Mouse (Mus musculus) heart, postnatal 0 days (tissue): ENCODE measurements around the gene Chn2.
A peak's percentile ranks its signal among the peaks of the same experiment; 100 is the strongest.

Experiments
- CTCF ChIP-seq: IDR thresholded peaks from 2 replicates; pipeline ENCODE4 v1.5.1; 2016; ENCODE audit warnings: antibody characterized with exemption, control low read depth, low read depth
- EP300 ChIP-seq: IDR thresholded peaks from 2 replicates; pipeline ENCODE4 v1.6.1; 2016; ENCODE audit warnings: antibody characterized with exemption, low read depth

DNA sequence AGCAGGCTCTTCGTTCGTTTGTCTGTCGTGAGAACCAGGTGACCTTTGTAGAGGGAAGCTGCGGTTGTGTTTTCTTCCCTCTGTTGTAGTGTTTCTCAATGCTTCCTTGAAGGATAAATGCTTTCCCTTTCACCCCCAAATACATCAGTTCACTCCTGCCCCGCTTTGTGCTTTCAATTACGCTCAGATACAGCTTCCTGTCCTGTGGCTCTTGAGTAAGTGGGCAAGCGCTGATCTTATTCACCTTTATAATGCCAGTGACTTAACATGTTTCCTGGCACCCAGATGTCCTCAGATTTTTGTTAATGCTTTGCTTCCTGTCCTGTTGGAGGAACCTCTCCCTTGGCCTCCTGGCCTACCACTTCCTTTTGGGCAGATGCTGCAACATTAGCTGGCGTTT is 19.5 kb downstream of the Chn2 start:
- TF ChIP-seq CTCF: no peak
- 0 out of 2 replicates have a peak, but pooled peaks have one; percentile 20 for TF ChIP-seq EP300
